Mouse (Mus musculus) skeletal muscle tissue, adult 2 months (tissue): ENCODE results near the gene Med21.

Experiments used
- DNase-seq: peaks from one replicate; pipeline ENCODE4 v3.0.0-alpha.2; 2012; ENCODE audit warnings: low read depth, low spot score

The Med21 gene

DNA sequence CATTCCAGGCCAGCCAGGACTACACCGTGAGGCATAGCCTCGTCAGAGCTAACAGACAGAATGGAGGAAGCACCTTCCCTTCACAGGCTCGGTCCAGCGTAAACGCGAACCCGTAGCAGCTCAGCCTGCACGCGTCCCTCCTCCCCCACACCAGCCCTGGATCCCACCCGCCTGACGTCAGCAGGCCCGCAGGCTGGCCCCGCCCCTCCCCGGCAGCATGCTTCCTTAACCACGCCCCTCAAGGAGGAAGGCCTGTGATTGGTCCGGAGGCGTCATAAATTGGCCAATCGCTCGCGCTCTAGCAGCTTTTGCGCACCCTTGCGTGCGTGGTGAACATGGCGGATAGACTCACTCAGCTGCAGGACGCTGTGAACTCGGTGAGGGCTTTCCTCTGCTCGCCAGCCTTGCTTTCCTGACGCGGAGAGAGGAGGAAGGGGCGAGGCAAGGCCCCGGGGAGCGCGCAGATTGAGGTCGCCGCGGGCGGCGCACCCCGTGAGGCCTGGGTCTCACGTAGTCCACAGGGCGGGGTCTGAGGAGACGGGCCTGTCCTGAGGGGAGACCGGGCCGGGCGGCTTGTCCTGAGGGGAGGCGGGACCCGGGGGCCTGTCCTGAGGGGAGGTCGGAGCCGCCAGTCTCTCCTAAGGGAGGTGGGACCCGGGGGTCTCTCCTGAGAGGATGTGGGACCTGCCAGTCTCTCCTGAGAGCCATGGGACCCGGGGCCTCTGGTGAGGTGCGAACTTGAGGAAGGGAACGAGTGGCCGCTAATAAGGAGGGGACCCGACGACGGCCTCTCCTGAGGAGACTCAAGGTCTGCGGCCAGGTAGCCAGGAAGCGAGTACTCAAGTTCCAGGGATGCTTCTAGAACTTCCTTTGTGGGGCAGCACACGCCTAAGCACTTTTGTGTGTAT lies at the start of gene Med21, which contains the start of gene Tm7sf3:
Gene Med21, plus strand, starts transcription at position 272 of the 908 bp plus-strand sequence.
Gene Tm7sf3, minus strand, starts transcription at position 549 of the 908 bp plus-strand sequence.
- DNase-seq, result peak; percentile 98

GRCm38 (mm10) chr6:146602601-146603000 lies 39.7 kb upstream of the Med21 start:
- DNase-seq, result no peak

- DNase-seq, result no peak
These were observed 38.7 kb upstream of the Med21 start for GRCm38 (mm10) chr6:146603651-146604050.

GRCm38 (mm10) chr6:146611385-146611784 lies 31.0 kb upstream of the Med21 start:
- DNase-seq, result no peak

DNA sequence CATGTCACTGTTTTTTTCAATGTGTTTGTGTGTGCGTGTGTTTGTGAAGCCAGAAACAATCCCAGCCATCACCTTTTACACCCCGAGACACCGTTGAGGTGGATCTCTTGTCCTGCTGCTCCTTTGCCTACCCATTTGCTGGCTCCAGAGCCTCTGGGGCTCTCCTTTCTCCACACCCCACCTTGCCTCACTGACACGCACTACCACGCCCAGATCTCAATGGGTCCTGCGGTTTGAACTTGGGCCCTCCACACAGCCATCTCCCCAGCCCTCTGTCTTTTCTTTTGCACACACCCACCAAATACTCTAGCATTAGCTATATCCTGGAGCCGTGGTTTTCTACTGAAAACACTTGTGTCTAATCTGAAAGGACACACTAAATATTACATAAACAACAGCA lies 30.4 kb upstream of the Med21 start:
- DNase-seq, result no peak

DNA sequence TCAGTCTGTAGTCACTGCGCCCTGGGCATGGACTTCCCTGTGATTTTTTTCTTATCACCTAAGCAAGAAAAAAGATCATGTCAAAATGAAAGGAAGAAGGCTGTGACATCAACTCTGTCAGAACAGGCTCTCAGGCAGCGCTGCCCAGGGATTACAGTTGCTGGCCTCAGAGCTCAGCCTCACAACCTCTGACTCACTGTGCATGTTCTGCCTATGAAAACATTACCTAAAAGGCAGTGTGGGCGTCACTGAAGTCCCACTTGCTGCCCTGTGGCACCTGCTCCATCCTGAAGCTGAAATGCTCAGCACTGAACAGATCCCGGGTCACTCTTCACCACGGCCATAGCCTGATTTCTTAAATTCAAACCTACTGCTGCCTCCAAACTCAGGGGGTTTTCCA lies 29.6 kb upstream of the Med21 start:
- no peak for DNase-seq

- DNase-seq, result no peak
These were observed 28.4 kb upstream of the Med21 start for GRCm38 (mm10) chr6:146613907-146614306.

- no peak for DNase-seq
These were observed 27.8 kb upstream of the Med21 start for GRCm38 (mm10) chr6:146614541-146614940.

DNA sequence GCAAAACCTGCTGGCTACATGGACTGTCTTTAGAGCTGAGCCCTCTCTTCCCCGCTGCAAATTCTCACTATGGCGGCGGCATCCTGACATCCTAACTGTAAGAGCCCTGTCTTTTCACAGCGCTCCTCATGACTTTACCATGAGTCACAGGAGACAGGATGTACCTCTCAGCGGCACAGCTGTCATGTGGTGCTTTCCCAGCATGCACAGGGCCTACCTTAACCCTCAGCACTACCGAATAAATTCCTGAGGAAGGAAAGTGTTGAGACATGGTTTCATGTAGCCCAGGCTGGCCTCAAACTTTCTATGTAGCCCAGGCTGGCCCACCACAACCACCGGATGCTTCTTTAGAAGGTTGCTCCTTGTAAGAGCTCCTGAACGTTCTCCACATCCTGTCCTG lies 26.5 kb upstream of the Med21 start:
- DNase-seq, result no peak

DNA sequence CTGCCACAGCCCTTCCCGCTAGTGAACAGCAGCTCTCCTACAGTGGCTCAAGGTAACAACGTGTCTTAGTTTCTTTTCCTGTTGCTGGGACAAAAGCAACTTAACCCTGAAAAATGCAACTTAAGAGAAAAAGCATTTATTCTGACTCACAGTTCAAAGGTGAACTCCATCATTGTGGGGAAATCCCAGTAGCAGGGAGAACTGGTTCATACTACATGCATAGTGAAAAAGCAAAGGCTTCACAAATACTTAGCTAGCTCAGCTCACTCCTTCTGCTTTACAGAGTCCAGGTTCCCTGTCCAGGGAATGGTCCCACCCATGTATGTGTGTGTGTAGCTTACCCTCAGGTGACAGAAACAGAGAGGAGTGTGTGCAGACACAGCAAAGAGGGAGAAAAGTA lies 25.7 kb upstream of the Med21 start:
- DNase-seq, result no peak

DNA sequence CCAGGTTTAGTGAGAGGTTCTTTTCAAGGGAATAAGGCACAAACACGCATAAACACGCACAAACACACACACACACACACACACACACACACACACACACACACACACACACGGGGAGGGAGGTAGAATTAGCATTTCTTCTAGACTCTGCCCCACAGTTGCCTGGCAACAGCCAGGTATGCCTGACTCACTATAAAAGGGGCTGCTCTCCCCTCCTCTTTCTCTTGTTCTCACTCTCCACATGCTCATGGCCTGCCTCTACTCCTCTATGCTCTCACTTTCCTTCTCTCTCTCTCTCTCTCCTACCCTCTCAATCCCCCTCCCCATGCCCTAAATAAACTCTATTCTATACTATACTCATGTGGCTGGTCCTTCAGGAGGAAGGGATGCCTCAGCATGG lies 14.2 kb upstream of the Med21 start:
- DNase-seq, result no peak

DNA sequence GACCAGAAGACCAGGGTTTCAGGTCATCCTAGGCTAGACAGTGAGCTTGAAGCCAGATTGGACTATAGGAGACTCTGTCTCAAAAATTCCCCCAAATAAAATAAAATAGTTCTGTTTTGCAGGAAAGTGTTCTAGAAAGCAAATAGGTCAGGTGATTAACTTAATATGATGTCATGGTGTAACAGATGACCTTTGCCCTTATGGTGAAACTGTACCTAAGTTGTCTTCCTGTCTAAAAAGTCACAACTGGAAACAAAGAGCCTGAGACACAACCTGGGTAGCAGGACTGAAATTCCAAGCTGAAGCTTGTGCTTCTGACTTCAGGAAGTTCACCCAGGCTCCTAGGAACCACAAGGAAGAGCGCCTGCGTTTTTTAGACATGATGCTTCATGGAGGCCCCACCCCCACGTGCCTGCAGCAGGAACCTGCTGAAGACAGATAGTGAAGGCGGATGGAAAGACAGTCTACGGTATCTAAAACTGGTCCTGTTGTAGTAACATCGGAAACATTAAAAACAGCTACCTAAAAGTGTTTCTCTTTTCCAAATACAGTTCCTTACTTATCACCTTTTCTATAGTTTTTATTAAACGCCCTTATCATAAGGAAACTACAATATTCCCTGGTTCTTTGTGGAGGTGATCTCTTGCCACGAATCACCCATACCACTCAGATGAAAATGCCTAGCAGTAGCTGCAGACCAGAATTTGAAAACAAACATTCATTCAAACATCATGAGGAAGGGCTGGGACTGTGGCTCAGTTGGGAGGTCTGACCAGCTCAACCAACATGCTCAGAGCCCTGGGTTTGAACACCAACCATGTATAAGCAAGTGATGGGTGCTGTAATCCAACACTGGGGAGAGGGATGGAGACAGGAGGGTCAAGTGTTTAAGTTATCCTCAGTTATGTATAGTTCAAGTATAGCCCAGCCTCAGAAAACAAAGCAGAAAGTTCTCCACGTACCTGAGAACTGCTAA lies 12.3 kb upstream of the Med21 start:
- DNase-seq, result no peak

- no peak for DNase-seq
These were observed 11.4 kb upstream of the Med21 start for GRCm38 (mm10) chr6:146630961-146631360.

DNA sequence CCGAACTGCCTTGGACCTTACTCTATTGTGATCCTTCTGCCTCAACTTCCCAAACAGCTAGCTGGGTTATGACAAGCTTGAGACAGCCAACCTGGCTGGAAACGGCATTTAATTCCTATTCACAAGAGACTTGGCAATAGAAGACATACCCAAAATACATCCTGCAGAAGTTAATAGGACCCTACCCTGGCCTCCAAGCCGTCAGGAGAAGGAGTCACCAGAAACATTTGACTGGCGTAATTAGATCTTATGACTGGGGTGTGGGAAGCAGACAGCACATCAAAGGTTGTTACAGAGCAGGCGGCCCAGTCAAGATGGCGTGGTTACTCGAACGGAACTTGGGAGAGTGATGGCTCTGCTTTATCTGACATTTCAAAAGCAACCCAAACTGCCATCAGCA lies 10.5 kb upstream of the Med21 start:
- DNase-seq, result no peak

GRCm38 (mm10) chr6:146632403-146632802 lies 9.9 kb upstream of the Med21 start:
- no peak for DNase-seq

GRCm38 (mm10) chr6:146633097-146633496 lies 9.2 kb upstream of the Med21 start:
- no peak for DNase-seq

DNA sequence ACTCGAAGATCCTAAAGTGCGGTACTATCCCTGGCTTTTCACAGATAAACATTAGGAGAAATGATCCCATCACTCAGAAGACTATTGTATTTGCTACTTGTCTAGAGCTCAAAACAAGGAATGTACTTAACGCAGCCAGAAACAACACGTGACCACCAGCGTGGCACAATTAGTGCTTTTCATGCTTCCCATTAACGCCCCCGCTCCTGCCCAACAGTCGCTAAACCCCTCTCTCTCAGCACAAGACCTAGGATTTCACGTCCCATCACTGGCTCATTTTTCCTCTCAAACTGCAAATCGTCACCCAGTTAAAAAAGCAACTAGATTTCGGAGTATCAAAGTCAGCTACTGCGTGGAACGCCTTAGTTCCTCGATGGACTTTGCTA lies 8.7 kb upstream of the Med21 start:
- DNase-seq, result no peak

DNA sequence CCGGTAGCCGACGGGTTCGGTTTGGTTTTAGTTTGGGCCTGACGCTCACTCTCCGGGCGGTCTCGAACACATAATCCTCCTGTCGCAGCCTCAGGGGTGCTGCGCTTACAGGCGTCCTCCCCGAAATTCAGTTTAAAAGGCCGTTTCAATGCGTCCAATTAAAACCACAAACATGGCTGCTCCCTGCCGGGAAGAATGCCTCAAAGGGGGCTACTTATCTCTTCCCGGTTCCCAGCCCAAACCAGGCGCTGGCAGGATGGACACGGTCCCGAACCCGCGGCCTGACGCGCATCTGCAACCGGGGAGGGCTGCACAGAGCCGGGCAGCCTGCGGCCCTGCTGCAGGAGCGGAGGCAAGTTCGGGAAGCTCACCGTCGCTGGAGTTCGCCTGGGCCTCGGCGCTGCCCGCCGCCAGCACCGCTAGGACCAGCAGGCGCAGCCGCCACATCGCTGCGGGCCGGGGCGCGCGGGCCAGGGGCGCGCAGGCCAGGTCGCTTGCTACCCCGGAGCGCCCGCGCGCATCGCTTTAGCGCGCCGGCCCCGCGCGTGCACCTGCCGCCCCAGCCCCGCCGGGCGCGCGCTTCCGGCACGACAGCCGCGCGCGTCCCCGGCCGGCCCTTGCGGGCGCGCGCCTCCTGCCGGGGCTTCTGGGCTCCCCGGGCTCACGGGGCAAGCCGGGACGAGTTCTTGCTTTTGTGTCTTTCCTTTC lies 8.2 kb upstream of the Med21 start:
- DNase-seq, result peak; percentile 56

DNA sequence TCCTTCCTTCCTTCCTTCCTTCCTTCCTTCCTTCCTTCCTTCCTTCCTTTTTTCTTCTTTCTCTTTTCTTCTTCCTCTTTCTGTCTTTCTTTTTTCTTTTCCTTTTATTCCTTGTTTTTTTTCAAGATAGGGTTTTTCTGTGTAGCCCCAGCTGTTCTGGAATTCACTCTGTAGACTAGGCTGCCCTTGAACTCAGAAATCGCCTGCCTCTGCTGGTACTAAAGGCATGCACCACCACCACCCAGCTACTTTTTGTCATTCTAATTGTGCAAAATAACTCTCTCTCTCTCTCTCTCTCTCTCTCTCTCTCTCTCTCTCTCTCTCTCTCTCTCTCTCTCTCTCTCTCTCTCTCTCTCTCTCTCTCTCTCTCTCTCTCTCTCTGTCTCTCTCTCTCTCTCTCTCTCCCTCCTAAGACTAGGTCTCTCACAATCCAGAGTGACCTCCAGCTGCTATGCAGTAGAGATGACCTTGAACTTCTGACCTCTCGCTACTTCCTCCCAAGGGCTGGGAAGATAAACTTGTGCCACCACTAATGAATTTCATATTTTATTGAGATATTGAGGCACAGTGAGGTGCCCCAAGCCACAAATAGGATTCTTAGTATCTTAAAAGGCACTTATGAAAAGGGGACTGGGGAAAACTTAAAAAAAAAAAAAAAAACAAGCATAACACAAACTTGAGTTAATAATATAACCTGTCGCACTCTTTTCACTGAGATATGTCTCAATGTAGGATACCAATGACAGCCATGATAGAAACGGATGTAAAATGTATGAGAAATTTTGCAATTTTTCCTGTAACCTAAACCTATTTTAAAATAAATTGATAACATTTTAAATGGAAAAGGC lies 7.4 kb upstream of the Med21 start:
- no peak for DNase-seq

DNA sequence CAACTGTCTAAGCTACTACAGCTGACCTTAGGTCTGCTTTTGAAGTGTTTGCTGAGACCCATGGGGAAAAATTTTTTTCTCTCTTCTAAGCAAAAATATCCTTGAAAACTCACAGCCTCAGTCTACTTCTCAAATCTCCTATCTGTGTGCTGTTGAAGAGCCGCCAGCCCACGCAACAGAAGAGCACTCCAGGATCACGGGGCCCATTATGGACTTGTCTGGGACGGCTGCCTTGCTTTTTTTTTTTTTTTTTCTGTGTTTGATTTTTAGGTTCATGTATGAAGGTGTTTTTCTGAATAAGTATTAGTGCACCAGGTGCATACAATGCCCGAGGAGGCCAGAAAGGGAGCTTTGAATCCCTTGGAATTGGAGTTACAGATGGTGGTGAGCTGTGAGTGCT lies 5.9 kb upstream of the Med21 start:
- DNase-seq, result no peak
